Mouse (Mus musculus) hematopoietic stem cell, adult 5-6 weeks (primary cell): ENCODE data around the gene Kif1a. TPM values are rescaled to one million over a fixed set of nuclear protein-coding genes. Genes with fewer than 3 reads are reported as not detected.
A peak's percentile ranks its signal among the peaks of the same experiment; 100 is the strongest.
"Not testable (repeated sequence)": the region's sequence is repeated elsewhere in the genome, so short reads cannot be mapped to it uniquely, and the experiment has no call there.

Experiments used
- ATAC-seq, 2 experiments: fragments of 125-278 bp in 1 of 2; replicated peaks in 1 of 2; 2 replicates each; pipeline ENCODE4 v1.8.0; 2016 to 2017; ENCODE audit warnings: inconsistent platforms in 2 of 2, mild to moderate bottlenecking in 2 of 2, moderate number of reproducible peaks in 2 of 2, low read depth in 1 of 2, moderate TSS enrichment in 1 of 2; ENCODE audit not compliant: low FRiP score in 2 of 2, poor library complexity in 2 of 2, severe bottlenecking in 2 of 2, insufficient read depth in 1 of 2, low TSS enrichment in 1 of 2
- total RNA-seq: library from RNA; stranded (forward); fragments of 172-1452, 232-1000 nt; gene quantifications from 2 replicates; pipeline ENCODE4 v1.2.3, GENCODE M21; 2017

Kif1a gene
- total RNA-seq, 1 experiment from 2014 or later, result not detected

DNA sequence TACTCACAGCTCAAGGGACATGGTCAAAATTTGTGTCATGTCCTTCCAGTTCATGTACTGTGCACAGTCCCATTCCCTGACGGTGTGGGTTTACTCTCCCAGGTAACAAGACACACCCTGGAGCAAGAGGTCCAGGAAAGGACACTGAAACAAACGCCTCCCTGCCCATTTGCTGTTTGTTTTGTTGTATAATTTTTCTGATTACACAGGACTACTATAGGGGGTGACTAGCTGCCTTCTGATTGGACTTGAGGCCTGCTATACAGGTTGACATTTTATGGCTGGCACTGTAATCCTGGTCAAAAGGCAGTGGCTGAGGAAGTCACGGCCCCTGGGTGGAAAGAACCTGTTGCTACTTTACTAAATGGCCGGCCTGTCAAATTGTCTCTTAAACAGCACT, 111.9 kb downstream of the Kif1a start:
- ATAC-seq, result no peak

DNA sequence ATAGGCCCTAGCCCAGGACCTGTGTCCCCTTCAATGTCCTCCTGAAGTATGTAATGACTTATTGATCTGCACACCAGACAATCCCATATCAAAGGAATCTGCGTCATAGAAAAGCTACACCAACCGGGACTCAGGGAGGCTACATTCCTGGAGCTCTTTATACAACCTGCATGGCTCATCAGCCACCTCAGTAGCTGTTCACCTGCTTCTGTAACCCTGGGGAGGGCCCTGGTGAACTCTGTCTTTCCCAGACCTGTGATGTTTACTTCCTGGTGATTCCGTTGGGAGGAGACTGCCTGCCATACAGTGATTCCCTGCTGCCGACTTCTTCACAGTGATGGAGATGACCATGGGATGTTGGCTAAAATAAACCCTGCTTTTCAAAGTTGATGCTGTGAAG, 112.9 kb downstream of the Kif1a start:
- no peak for ATAC-seq

DNA sequence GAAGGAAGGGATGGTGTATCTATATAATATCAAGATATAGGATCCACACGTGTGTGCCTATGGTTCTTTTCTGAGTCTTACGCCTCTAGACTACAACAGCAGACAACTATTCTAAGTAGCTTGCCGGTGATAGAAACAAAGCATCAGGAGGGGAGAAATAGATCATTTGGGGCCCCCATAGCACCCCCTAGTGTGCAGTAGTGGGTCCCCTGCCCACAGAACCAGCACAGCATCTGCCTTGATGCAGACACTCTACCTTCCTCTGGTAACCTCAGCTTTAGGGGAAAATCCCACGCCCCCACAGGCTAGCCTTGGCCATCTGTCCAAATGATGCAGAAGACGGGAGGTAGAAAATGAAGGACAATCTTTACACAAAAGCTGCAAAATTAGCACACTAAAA, 116.8 kb downstream of the Kif1a start:
- ATAC-seq, result no peak

GRCm38 (mm10) chr1:92982931-92983605, 118.7 kb downstream of the Kif1a start:
- no peak for ATAC-seq

- no peak for ATAC-seq
Observed at GRCm38 (mm10) chr1:92981056-92981845, 120.5 kb downstream of the Kif1a start.

DNA sequence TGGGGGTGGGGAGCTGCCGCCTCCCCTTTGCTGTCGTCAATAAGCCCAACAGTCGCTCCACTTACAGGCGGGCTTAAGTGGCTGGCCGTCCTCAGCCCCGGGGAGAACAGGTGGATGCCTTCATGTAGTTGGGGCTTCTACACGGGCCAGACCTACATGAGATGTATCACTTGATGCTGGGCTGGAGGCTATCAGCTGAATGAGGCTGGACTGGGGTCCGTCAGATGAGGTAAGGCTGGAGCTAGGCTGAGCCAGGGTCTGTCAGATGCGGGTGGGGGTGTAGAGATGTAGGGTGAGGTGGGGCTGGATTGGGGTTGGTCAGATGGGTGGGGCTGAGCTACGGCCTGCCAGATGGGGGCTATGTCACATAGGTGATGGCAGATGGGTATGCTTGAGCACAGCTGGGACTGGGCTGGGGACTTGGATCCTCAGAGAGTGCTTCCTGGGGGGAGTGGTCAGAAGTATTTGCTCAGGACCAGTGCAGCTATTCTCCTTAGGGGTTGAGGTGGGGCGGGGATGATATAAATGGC, 122.6 kb downstream of the Kif1a start:
- no peak for ATAC-seq

DNA sequence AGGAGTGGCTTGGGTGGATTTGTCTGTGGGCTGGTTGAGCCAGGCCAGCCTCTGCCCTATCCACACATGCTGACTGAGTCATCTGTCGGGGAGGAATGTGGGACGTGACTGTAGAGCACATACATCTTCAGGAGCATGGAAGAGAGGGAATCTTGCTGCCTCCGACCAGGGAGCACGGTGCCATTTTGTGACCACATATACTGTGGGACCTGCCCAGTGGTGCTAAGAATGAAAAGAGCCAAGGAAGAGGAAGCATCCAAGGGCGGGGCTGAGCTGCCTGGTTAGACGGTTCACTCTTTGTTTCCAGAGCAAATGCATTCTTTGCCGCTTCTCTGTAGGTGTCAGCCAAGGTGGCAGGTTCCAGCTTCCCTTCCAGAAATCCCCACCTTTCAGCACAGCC, 123.1 kb downstream of the Kif1a start:
- no peak for ATAC-seq

DNA sequence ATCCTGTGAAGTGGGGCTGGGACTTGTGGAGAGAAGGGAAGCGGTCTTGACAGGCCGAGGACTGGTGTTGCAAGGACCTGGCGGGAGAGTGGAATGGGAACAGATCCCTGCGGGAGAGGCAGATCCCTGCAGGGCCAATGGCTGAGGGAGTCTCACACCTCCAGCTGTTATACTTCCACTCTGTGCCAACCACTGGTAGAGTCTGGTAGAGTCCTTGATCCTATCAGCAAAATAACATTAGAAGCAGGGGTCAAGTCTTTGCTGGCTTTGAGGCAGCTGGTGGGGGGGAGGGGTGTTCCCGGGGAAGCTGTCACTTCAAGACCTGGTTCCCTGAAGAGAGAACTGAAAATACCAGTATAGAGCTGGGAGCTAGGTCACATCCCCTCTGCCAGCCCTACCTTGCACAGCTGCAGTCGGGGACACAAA, 125.6 kb downstream of the Kif1a start:
- ATAC-seq, result no peak

DNA sequence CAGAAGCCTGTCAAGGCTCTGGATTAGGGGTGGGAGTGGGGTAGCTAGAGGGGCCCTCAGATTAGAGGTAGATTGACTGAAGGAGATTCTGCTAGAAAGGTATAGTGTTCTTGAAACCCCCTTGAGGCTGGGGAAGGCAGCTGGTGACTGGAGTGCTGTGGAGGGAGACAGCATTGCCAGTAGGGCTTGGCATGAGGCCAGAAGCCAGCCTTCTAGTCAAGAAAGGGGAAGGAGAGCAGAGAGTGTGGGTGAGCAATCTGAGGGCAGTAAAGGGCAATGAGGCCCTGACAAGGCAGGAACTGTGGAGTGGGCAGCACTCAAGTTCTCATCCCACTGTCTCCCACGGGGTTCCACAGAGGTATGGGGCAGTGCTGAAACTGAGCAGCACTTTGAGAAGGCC, 128.9 kb downstream of the Kif1a start:
- peak; percentile 98 to 100 for ATAC-seq

- ATAC-seq, result peak in 1 of 2 experiments; percentile 52; a peak in 1 of 4 replicates
Observed at GRCm38 (mm10) chr1:92971879-92972795, 129.6 kb downstream of the Kif1a start.

DNA sequence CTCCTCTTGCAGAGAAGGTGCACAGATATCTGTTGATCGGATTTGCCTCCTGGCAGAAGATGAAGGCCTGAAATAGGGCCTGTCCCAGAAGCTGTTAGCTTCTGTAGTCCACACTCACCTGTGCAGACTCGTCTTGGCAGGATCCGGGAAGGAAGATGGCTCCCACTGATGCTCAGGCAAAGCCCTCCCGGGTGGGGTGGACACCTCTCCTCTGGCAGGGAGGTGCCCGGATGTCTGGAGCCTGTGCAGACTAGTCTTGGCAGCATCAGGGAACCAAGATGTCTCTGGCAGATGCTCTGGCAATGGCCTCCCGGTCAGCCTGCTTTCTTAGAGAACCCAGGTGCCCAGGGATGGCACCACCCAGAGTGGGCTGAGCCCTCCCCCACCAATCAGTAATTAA, 131.0 kb downstream of the Kif1a start:
- not testable (repeated sequence) for ATAC-seq

Other genes with a start within 250 kb of the Kif1a start
- gene Ankmy1, start 199.0 kb downstream of the Kif1a start, total RNA-seq, result not detected in 2 replicates
- gene Dusp28, start 195.0 kb downstream of the Kif1a start, total RNA-seq, result 4.4 and 6.1 TPM in 2 replicates
- 11.6 and 21.4 TPM in 2 replicates for gene Rnpepl1, start 191.2 kb downstream of the Kif1a start, total RNA-seq
- 9.8 and 17.3 TPM in 2 replicates for gene Capn10, start 167.6 kb downstream of the Kif1a start, total RNA-seq
- gene Gpr35, start 151.1 kb downstream of the Kif1a start, total RNA-seq, result 1.5 and 2.1 TPM in 2 replicates
- gene Aqp12, start 95.6 kb downstream of the Kif1a start, total RNA-seq, result not detected in 2 replicates
- gene Agxt, start 33.3 kb upstream of the Kif1a start, total RNA-seq, result not detected in 2 replicates
- not detected in 2 replicates for gene 2310007B03Rik, start 59.0 kb upstream of the Kif1a start, total RNA-seq
- 0.10 TPM in 1 of 2 replicates, not detected in the other for gene Crocc2, start 66.8 kb upstream of the Kif1a start, total RNA-seq
- 0.25 and 0.63 TPM in 2 replicates for gene Sned1, start 133.9 kb upstream of the Kif1a start, total RNA-seq
- 35.3 and 36.8 TPM in 2 replicates for gene Mterf4, start 204.0 kb upstream of the Kif1a start, total RNA-seq
- 18.4 and 26.9 TPM in 2 replicates for gene Ppp1r7, start 240.9 kb upstream of the Kif1a start, total RNA-seq
- gene Pask, start 241.5 kb upstream of the Kif1a start, total RNA-seq, result 13.1 and 20.8 TPM in 2 replicates